Mouse (Mus musculus) limb, embryonic 11.5 days (tissue): ENCODE measurements around the gene Mlph. TPM values are rescaled to one million over a fixed set of nuclear protein-coding genes. Genes with fewer than 3 reads are reported as not detected.

Experiments
- ATAC-seq: fragments of 200-750 bp; cut with Nextera tagmentation; 2 replicates; pipeline ENCODE4 v1.8.0; 2017; ENCODE audit warnings: low read depth; ENCODE audit not compliant: insufficient number of reproducible peaks, low FRiP score, low TSS enrichment
- DNase-seq: peaks from one replicate; pipeline ENCODE4 v3.0.0-alpha.2; 2015; ENCODE audit warnings: low spot score
- H3K27ac ChIP-seq: fragments of 300-500 bp; sonication (generic); replicated peaks from 2 replicates; pipeline ENCODE4 v1.5.1; 2014; ENCODE audit warnings: low read depth, mild to moderate bottlenecking, low read length
- H3K27me3 ChIP-seq: fragments of 300-500 bp; sonication (generic); 2 replicates; pipeline ENCODE4 v1.6.1; 2014; ENCODE audit warnings: mild to moderate bottlenecking, low read length, mixed read lengths; ENCODE audit not compliant: control insufficient read depth, insufficient read depth
- H3K36me3 ChIP-seq: fragments of 300-500 bp; sonication (generic); 2 replicates; pipeline ENCODE4 v1.6.1; 2014; ENCODE audit warnings: mild to moderate bottlenecking, low read length, moderate library complexity, mixed read lengths; ENCODE audit not compliant: control insufficient read depth, insufficient read depth
- H3K4me1 ChIP-seq: fragments of 300-500 bp; sonication (generic); 2 replicates; pipeline ENCODE4 v1.6.1; 2014; ENCODE audit warnings: low read length, mixed read lengths; ENCODE audit not compliant: control insufficient read depth, insufficient read depth
- H3K4me2 ChIP-seq: fragments of 300-500 bp; sonication (generic); 2 replicates; pipeline ENCODE4 v1.6.1; 2014; ENCODE audit warnings: low read depth, mild to moderate bottlenecking, moderate library complexity; ENCODE audit not compliant: severe bottlenecking
- H3K4me3 ChIP-seq: fragments of 300-500 bp; sonication (generic); 2 replicates; pipeline ENCODE4 v1.5.1; 2014; ENCODE audit warnings: low read depth, low read length
- H3K9ac ChIP-seq: fragments of 300-500 bp; sonication (generic); 2 replicates; pipeline ENCODE4 v1.6.1; 2014; ENCODE audit warnings: mild to moderate bottlenecking, low read length
- H3K9me3 ChIP-seq: fragments of 300-500 bp; sonication (generic); 2 replicates; pipeline ENCODE4 v1.6.1; 2016; ENCODE audit warnings: low read length; ENCODE audit not compliant: control insufficient read depth
- WGBS: fragments of 180-500 bp; shearing (Covaris S2); extraction: QIAGEN DNeasy Blood & Tissue Kit; methylation state at CpG from one replicate; pipeline ENCODE4 v1.1.7; 2014; 5-methylcytosine and 5-hydroxymethylcytosine counted together
- polyA plus RNA-seq: library from polyadenylated mRNA; unstranded; fragments of >200 nt; fragmentation: Nextera tagmentation; extraction: Ambion mirVana; gene quantifications from 2 replicates; pipeline ENCODE4 v1.2.1, GENCODE M21; 2014

Mlph gene
- polyA plus RNA-seq, 1 experiment from 2014 or later: 0.08 TPM

DNA sequence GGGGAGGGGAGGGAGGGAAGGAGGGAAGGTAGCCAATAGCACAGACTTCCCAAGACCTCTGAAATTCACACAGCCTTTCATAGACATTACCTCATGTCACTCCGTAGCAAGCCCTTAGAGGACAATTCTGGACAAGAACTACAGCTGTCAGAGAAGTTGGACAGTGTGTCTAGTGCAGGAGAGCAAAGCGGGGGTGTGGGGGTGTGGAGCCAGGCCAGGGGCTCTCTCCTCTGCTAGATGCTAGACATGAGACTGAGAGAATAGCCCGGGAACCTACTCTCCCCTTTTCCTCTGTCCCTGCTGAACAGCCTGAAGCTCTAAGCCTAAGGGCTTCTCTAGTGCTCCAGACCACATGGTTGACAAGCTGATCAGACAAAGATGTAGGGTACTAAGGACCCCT lies 19.9 kb upstream of the Mlph start:
- ATAC-seq (no peak), DNase-seq (no peak)
- Histone ChIP-seq H3K9me3 (no peaks in the 10 kb centered on the region; the same call in 1 of the 2 replicates), H3K27me3 (no peaks in the 10 kb centered on the region), H3K4me1 (no peaks in the 10 kb centered on the region), H3K9ac (no peak overlapping the region), H3K36me3 (no peaks in the 10 kb centered on the region), H3K27ac (no peak overlapping the region), H3K4me3 (no peak overlapping the region), H3K4me2 (no peak overlapping the region)
- 84% methylated on average over 3 of the region's 3 CpGs for WGBS

DNA sequence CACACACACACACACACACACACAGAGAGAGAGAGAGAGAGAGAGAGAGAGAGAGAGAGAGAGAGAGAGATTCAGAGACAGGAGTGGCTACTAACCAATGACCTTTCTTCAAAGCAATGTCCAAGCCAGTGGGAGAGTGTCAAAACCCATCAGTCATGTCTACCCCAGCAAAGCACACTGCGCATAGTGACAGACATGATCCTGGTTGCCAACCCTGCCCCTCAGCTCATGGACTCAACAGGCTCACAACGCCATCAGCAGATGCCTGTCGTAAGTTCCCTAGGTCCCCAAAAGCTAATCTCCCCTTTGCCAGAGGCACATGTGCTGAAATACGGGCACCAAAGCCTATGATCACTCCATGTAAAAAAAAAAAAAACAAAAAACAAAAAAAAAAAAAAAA lies 18.6 kb upstream of the Mlph start:
- Histone ChIP-seq H3K27ac (no peak overlapping the region), H3K4me1 (no peaks in the 10 kb centered on the region), H3K9me3 (no peaks in the 10 kb centered on the region), H3K36me3 (no peaks in the 10 kb centered on the region), H3K27me3 (no peaks in the 10 kb centered on the region), H3K4me2 (no peak overlapping the region), H3K9ac (no peak overlapping the region), H3K4me3 (no peak overlapping the region)
- no peak for ATAC-seq
- 87% methylated on average over 4 of the region's 4 CpGs for WGBS
- no peak for DNase-seq

DNA sequence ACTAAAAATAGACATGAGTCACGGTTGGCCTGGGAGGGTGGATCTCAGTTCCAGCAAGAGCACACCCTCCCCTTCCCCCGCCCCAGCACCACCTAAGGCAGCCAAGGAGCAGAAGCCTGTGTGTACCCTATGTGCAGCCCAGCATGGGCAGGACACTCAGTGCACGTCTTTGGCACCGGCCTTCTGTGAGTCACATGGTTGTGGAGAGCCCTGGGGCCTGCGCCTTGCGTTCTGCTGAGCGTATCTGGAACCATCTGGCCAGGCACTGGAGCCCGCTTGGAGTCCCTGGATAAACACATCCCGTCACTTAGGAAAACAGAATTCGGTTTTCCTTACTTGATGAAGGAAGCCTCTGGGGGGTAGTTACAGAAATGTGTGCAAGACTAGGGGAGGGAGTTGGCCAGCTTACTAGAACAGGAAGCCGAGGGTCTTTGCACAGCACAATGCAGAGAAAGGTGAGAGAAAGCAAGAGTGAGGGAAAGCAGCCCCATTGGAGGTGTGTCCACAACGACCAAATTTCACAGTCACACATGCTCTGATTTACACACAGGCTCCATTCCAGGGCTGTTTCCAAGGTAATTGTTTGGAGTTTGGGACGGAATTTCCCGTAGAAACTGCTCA lies 18.0 kb upstream of the Mlph start:
- DNase-seq (peak; percentile 43), ATAC-seq (peak; percentile 91)
- H3K4me3 ChIP-seq: no peak overlapping the region
- no peaks in the 10 kb centered on the region for H3K4me1 ChIP-seq
- no peaks in the 10 kb centered on the region for H3K36me3 ChIP-seq
- H3K27ac ChIP-seq: peak overlapping the region; percentile 73
- H3K9me3 ChIP-seq: no peaks in the 10 kb centered on the region
- 60% methylated on average over 14 of the region's 14 CpGs for WGBS
- H3K9ac ChIP-seq: no peak overlapping the region
- no peaks in the 10 kb centered on the region for H3K27me3 ChIP-seq
- H3K4me2 ChIP-seq: no peak overlapping the region

DNA sequence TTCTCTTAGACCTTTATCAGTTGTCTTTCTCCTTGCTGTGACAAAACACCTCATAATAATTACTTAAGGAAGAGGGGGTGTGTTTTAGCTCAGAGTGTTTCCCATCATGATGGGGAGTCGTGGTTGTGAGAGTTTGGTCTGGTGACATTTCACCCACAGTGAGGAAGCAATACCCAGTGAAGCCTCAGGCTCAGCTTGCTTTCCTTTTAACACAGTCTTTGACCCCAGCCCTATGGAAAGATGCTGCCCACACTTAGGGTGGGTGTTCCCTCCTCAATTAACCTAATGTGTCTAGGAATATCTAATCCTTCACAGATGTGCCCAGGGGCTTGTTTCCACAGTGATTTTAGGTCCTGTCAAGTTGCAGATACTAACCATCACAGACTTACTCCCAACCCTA lies 16.9 kb upstream of the Mlph start:
- H3K27ac ChIP-seq: no peak overlapping the region
- no peaks in the 10 kb centered on the region for H3K9me3 ChIP-seq
- H3K36me3 ChIP-seq: no peaks in the 10 kb centered on the region
- H3K4me2 ChIP-seq: no peak overlapping the region
- H3K4me3 ChIP-seq: no peak overlapping the region
- no peak for DNase-seq
- no peaks in the 10 kb centered on the region for H3K27me3 ChIP-seq
- 39% methylated on average over 1 of the region's 1 CpGs for whole genome bisulfite sequencing
- H3K4me1 ChIP-seq: no peaks in the 10 kb centered on the region
- H3K9ac ChIP-seq: no peak overlapping the region
- no peak for ATAC-seq

DNA sequence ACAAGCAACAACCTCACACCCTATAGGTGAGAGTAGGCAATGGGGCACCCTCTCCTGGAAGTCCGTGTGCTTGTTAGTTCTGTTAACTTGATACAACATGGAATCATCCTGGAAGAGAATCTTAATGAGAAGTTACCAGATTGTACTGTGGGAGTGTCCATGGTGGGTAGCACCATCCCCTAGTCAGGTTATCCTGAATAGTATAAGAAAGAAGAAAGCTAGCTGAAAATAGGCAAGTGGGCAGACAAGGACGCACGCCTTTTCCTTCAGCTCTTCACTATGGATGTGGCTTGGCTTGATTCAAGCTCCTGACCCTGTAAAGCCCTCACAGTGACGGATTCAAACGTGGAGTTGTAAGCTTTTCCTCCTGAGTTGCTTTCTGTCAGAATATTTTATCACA lies 15.1 kb upstream of the Mlph start:
- Histone ChIP-seq H3K9me3 (no peaks in the 10 kb centered on the region), H3K4me1 (no peaks in the 10 kb centered on the region), H3K4me3 (no peak overlapping the region), H3K36me3 (no peaks in the 10 kb centered on the region), H3K4me2 (no peak overlapping the region), H3K9ac (no peak overlapping the region), H3K27ac (no peak overlapping the region), H3K27me3 (no peaks in the 10 kb centered on the region)
- no peak for ATAC-seq
- 92% methylated on average over 5 of the region's 5 CpGs for WGBS
- DNase-seq: no peak

DNA sequence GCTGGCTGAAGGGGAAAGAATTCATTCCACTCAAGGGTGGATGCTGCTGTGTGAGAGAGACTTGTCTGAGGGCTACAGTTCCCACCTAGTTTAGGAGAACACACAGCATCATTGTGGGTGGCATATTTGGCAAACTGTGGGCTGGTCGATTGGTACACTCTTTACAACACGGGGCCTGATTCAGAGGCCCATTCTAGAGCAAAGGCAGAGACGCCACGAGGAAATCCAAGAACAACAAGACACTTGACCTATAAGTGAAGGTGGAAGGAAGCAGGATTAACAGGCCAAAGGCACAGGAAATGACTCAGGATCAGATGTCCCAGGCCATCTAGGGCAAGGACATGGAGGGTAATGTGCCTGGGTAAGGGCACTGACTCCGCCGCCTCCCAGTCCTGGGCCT lies 14.5 kb upstream of the Mlph start:
- WGBS: 73% methylated on average over 6 of the region's 6 CpGs

DNA sequence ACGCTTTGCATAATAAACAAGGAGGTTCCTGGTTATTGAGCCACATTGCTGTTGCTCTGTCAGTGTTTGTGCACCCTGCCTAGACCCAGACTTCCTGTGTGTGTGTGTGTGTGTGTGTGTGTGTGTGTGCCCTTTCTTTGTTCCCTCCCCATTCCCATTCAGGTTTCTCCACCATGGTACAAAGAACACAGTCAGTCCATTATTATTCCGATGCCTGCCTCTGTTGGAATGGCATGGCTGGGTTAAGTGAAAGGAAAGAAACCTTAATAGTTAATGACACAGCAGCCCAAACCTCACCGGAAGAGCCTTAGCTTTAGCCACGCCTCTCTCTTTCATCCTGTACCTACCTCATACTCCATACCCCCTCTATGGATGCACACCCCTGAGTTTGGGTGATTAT lies 13.6 kb upstream of the Mlph start:
- Histone ChIP-seq H3K4me3 (no peak overlapping the region), H3K9ac (no peak overlapping the region), H3K9me3 (no peaks in the 10 kb centered on the region), H3K27ac (no peak overlapping the region), H3K4me2 (no peak overlapping the region), H3K36me3 (no peaks in the 10 kb centered on the region), H3K4me1 (no peaks in the 10 kb centered on the region), H3K27me3 (no peaks in the 10 kb centered on the region)
- ATAC-seq (no peak), DNase-seq (no peak)
- WGBS: 84% methylated on average over 4 of the region's 4 CpGs

More for the DNA sequence above, 14.5 kb upstream of the Mlph start:
- DNase-seq: no peak
- Histone ChIP-seq H3K9me3 (no peaks in the 10 kb centered on the region), H3K4me3 (no peak overlapping the region), H3K4me1 (no peaks in the 10 kb centered on the region), H3K27ac (no peak overlapping the region), H3K36me3 (no peaks in the 10 kb centered on the region), H3K9ac (no peak overlapping the region), H3K4me2 (no peak overlapping the region), H3K27me3 (no peaks in the 10 kb centered on the region)
- ATAC-seq: no peak

DNA sequence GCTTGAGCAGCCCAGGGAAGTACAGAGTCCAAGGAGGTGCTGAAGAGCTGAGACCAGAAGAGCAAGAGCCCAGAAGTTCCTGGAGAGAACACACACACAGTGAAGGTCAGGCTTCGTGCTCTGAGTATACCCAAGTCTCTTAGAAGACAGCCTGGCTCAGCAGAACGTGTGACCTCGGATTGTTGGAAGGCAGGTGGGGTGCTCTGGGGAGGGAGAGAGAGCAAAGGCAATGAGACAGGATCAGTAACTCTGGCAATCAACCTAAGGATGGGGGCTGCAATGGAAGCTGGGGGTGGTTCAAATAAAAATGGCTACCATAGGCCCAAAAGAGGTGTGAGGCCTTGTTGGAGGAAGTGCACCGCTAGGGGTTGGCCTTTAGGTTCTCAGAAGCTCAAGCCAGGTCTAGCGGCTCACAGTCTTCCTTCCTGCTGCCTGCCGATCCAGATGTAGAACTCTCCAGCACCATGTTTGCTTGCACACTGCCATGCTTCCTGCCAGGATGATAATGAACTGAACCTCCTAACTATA lies 13.1 kb upstream of the Mlph start:
- H3K27ac ChIP-seq: no peak overlapping the region
- H3K4me1 ChIP-seq: no peaks in the 10 kb centered on the region
- H3K4me3 ChIP-seq: no peak overlapping the region
- no peaks in the 10 kb centered on the region for H3K36me3 ChIP-seq
- WGBS: 86% methylated on average over 6 of the region's 6 CpGs
- DNase-seq (no peak), ATAC-seq (no peak)
- no peak overlapping the region for H3K4me2 ChIP-seq
- no peaks in the 10 kb centered on the region for H3K9me3 ChIP-seq
- no peaks in the 10 kb centered on the region for H3K27me3 ChIP-seq
- H3K9ac ChIP-seq: no peak overlapping the region

DNA sequence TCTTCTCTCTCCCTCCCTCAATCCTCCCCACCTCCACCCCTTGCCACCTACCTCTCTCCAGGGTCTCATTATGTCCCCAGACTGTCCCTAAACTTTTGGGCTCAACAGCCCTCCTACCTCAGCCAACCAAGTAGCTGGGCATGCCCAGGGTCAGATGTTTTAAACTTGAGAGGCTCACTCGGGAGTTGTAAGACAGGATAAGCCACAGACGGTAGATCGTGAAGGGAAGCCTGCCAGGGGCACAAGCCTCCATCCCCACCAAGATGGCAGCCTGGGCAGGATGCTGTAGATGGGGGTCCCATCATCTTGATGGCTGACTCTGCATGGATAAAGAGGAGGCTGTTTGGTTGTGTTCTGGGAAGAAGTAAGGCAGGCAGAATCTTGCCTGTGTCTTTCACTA lies 12.1 kb upstream of the Mlph start:
- DNase-seq: no peak

More for the DNA sequence above, 12.1 kb upstream of the Mlph start:
- no peak overlapping the region for H3K4me3 ChIP-seq
- no peaks in the 10 kb centered on the region for H3K36me3 ChIP-seq
- H3K27me3 ChIP-seq: no peaks in the 10 kb centered on the region
- ATAC-seq: no peak
- no peak overlapping the region for H3K4me2 ChIP-seq
- H3K4me1 ChIP-seq: no peaks in the 10 kb centered on the region
- H3K9ac ChIP-seq: no peak overlapping the region
- H3K9me3 ChIP-seq: no peaks in the 10 kb centered on the region
- 84% methylated on average over 3 of the region's 3 CpGs for WGBS
- no peak overlapping the region for H3K27ac ChIP-seq
